Mouse (Mus musculus): Measurements from ENCODE around the gene Cnot3. TPM values are rescaled to one million over a fixed set of nuclear protein-coding genes. Genes with fewer than 3 reads are reported as not detected.
"Not testable (repeated sequence)": the region's sequence is repeated elsewhere in the genome, so short reads cannot be mapped to it uniquely, and the experiment has no call there.

The Cnot3 gene
- polyA plus RNA-seq, 1 experiment from 2014 or later, result 55.3 TPM

- H3K9me3 ChIP-seq (replicated peaks), result no peaks in the 10 kb centered on the region
- no peak overlapping the region; the same call in 1 of the 2 replicates for H3K27ac ChIP-seq
Measured at GRCm38 (mm10) chr7:3691919-3692318, 46.9 kb downstream of the Cnot3 start.

GRCm38 (mm10) chr7:3692382-3692986, 47.4 kb downstream of the Cnot3 start, which contains the start of gene Tsen34:
TSS of gene Tsen34 (plus strand) at chr7:3692863.
- Histone ChIP-seq H3K4me2 (peak within 1 kb of the TSS; percentile 84), H3K9ac (peak within 1 kb of the TSS; percentile 91), H3K9me3 (replicated peaks) (no peaks in the 10 kb centered on the region), H3K4me1 (peaks cover 26% of the 10 kb centered on the region), H3K27ac (peak within 1 kb of the TSS; percentile 89), H3K4me3 (peak within 1 kb of the TSS; percentile 75), H3K36me3 (ENCODE audit: poor library complexity, severe bottlenecking) (peaks cover 22% of the 10 kb centered on the region), H3K27me3 (no peaks in the 10 kb centered on the region)
- peak; percentile 0; the same call in 1 of the 2 replicates for ATAC-seq
- WGBS, result under 1% methylated on average over 49 of the region's 49 CpGs

More at GRCm38 (mm10) chr7:3691919-3692318, 46.9 kb downstream of the Cnot3 start:
- peak overlapping the region; percentile 91 for H3K9ac ChIP-seq
- 44% methylated on average over 3 of the region's 3 CpGs for WGBS
- H3K4me3 ChIP-seq, result peak overlapping the region; percentile 75
- peaks cover 22% of the 10 kb centered on the region; the same call in 1 of the 2 replicates for H3K36me3 ChIP-seq (ENCODE audit: poor library complexity, severe bottlenecking)
- peaks cover 26% of the 10 kb centered on the region for H3K4me1 ChIP-seq
- H3K4me2 ChIP-seq, result peak overlapping the region; percentile 84
- no peaks in the 10 kb centered on the region for H3K27me3 ChIP-seq
- no peak for ATAC-seq

GRCm38 (mm10) chr7:3692987-3693808, 48.1 kb downstream of the Cnot3 start, which contains the start of gene Mboat7:
TSS of gene Mboat7 (minus strand) at chr7:3693523.
- peak within 1 kb of the TSS; percentile 84 for H3K4me2 ChIP-seq
- ATAC-seq, result peak; percentile 93
- no peaks in the 10 kb centered on the region for H3K27me3 ChIP-seq
- H3K9me3 ChIP-seq (replicated peaks), result no peaks in the 10 kb centered on the region
- H3K27ac ChIP-seq, result peak within 1 kb of the TSS; percentile 89
- peaks cover 26% of the 10 kb centered on the region for H3K4me1 ChIP-seq
- peak within 1 kb of the TSS; percentile 91 for H3K9ac ChIP-seq
- 1% methylated on average over 55 of the region's 55 CpGs for WGBS
- peak within 1 kb of the TSS; percentile 75 for H3K4me3 ChIP-seq
- H3K36me3 ChIP-seq (ENCODE audit: poor library complexity, severe bottlenecking), result peaks cover 22% of the 10 kb centered on the region

GRCm38 (mm10) chr7:3693809-3694075, 48.7 kb downstream of the Cnot3 start:
- Histone ChIP-seq H3K36me3 (ENCODE audit: poor library complexity, severe bottlenecking) (peaks cover 24% of the 10 kb centered on the region), H3K9ac (peak overlapping the region; percentile 91), H3K4me2 (peak overlapping the region; percentile 84), H3K9me3 (replicated peaks) (no peaks in the 10 kb centered on the region), H3K27ac (peak overlapping the region; percentile 89), H3K4me3 (peak overlapping the region; percentile 75), H3K27me3 (no peaks in the 10 kb centered on the region), H3K4me1 (peaks cover 26% of the 10 kb centered on the region)
- ATAC-seq, result no peak
- WGBS, result under 1% methylated on average over 18 of the region's 18 CpGs

GRCm38 (mm10) chr7:3694076-3694948, 49.2 kb downstream of the Cnot3 start:
- WGBS, result under 1% methylated on average over 31 of the region's 55 CpGs
- Histone ChIP-seq H3K4me3 (peak overlapping the region; percentile 75), H3K9ac (peak overlapping the region; percentile 91), H3K36me3 (ENCODE audit: poor library complexity, severe bottlenecking) (peaks cover 30% of the 10 kb centered on the region), H3K27me3 (no peaks in the 10 kb centered on the region), H3K27ac (peak overlapping the region; percentile 89), H3K9me3 (replicated peaks) (no peaks in the 10 kb centered on the region), H3K4me2 (peak overlapping the region; percentile 84), H3K4me1 (peaks cover 26% of the 10 kb centered on the region)
- ATAC-seq, result peak; percentile 37

- WGBS, result 6% methylated on average over 9 of the region's 9 CpGs
Measured at GRCm38 (mm10) chr7:3694949-3695305, 49.9 kb downstream of the Cnot3 start.

GRCm38 (mm10) chr7:3698471-3698870, 53.4 kb downstream of the Cnot3 start:
- 98% methylated on average over 6 of the region's 6 CpGs for WGBS
- Histone ChIP-seq H3K27me3 (no peaks in the 10 kb centered on the region), H3K4me1 (peaks cover 13% of the 10 kb centered on the region), H3K9ac (no peak overlapping the region), H3K4me2 (no peak overlapping the region), H3K36me3 (ENCODE audit: poor library complexity, severe bottlenecking) (peaks cover 52% of the 10 kb centered on the region), H3K9me3 (replicated peaks) (no peaks in the 10 kb centered on the region), H3K27ac (no peak overlapping the region), H3K4me3 (no peak overlapping the region)
- no peak for ATAC-seq

More at GRCm38 (mm10) chr7:3694949-3695305, 49.9 kb downstream of the Cnot3 start:
- H3K27me3 ChIP-seq; ATAC-seq; H3K9me3 ChIP-seq (replicated peaks): not testable (repeated sequence)
- Histone ChIP-seq H3K4me1 (peaks cover 26% of the 10 kb centered on the region), H3K27ac (peak overlapping the region; percentile 68; the same call in 1 of the 2 replicates), H3K36me3 (ENCODE audit: poor library complexity, severe bottlenecking) (peaks cover 36% of the 10 kb centered on the region), H3K9ac (peak overlapping the region; percentile 91), H3K4me3 (peak overlapping the region; percentile 75), H3K4me2 (peak overlapping the region; percentile 84)

GRCm38 (mm10) chr7:3703148-3703878, 58.2 kb downstream of the Cnot3 start:
- Histone ChIP-seq H3K4me3 (peak overlapping the region; percentile 87), H3K9me3 (replicated peaks) (no peaks in the 10 kb centered on the region), H3K9ac (peak overlapping the region; percentile 91), H3K4me2 (peak overlapping the region; percentile 59), H3K4me1 (peaks cover 22% of the 10 kb centered on the region), H3K27ac (peak overlapping the region; percentile 90), H3K27me3 (no peaks in the 10 kb centered on the region), H3K36me3 (ENCODE audit: poor library complexity, severe bottlenecking) (peaks cover 62% of the 10 kb centered on the region)
- WGBS, result 23% methylated on average over 6 of the region's 6 CpGs
- peak; percentile 43 for ATAC-seq

GRCm38 (mm10) chr7:3703879-3704441, 58.9 kb downstream of the Cnot3 start, which contains the start of gene Rps9:
TSS of gene Rps9 (plus strand) at chr7:3703993.
- Histone ChIP-seq H3K9ac (peak within 1 kb of the TSS; percentile 91), H3K9me3 (replicated peaks) (no peaks in the 10 kb centered on the region), H3K4me3 (peak within 1 kb of the TSS; percentile 87), H3K36me3 (ENCODE audit: poor library complexity, severe bottlenecking) (peaks cover 55% of the 10 kb centered on the region), H3K4me1 (peaks cover 22% of the 10 kb centered on the region), H3K4me2 (peak within 1 kb of the TSS; percentile 96), H3K27me3 (no peaks in the 10 kb centered on the region), H3K27ac (peak within 1 kb of the TSS; percentile 90)
- WGBS, result 1% methylated on average over 42 of the region's 42 CpGs
- peak; percentile 96 for ATAC-seq

GRCm38 (mm10) chr7:3704475-3704874, 59.4 kb downstream of the Cnot3 start:
- H3K27me3 ChIP-seq, result no peaks in the 10 kb centered on the region
- peak overlapping the region; percentile 96 for H3K4me2 ChIP-seq
- under 1% methylated on average over 20 of the region's 20 CpGs for WGBS
- peak overlapping the region; percentile 87 for H3K4me3 ChIP-seq
- H3K9me3 ChIP-seq (replicated peaks), result no peaks in the 10 kb centered on the region
- ATAC-seq, result peak; percentile 60
- H3K27ac ChIP-seq, result peak overlapping the region; percentile 90
- H3K4me1 ChIP-seq, result peaks cover 22% of the 10 kb centered on the region
- H3K36me3 ChIP-seq (ENCODE audit: poor library complexity, severe bottlenecking), result peaks cover 50% of the 10 kb centered on the region
- peak overlapping the region; percentile 91 for H3K9ac ChIP-seq

- 0 out of 2 replicates have a peak overlapping the region, but pooled peaks have one; percentile 25 for H3K27ac ChIP-seq
Measured at GRCm38 (mm10) chr7:3705461-3705860, 60.4 kb downstream of the Cnot3 start.

More at GRCm38 (mm10) chr7:3705461-3705860, 60.4 kb downstream of the Cnot3 start:
- WGBS, result 2% methylated on average over 7 of the region's 7 CpGs
- Histone ChIP-seq H3K4me1 (peaks cover 22% of the 10 kb centered on the region), H3K4me3 (peak overlapping the region; percentile 87), H3K4me2 (peak overlapping the region; percentile 96), H3K36me3 (ENCODE audit: poor library complexity, severe bottlenecking) (peaks cover 40% of the 10 kb centered on the region), H3K9ac (peak overlapping the region; percentile 91)
- H3K9me3 ChIP-seq (replicated peaks); ATAC-seq; H3K27me3 ChIP-seq: not testable (repeated sequence)

Data from forebrain, embryonic 13.5 days (tissue).